Mouse (Mus musculus): ENCODE measurements around the gene Abcg1.

DNA sequence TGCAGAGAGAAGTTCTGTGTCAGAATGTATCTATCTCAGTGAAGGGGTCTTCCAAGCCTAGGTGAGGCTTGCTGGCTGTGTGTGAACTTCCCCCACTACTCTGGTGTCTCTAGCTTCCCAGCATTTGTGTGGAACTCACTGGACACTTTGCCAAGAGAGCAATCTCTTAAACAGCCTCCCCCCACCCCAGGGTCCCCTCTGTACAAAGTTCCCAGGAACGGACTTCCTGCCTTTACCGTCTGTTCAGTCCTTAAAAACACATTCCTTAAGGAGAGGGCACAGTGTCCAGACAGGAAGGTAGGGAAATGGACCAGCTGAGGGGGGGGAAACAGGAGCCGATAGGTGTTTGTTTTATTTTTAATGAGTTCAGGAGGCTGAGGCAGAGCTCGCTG is 2.7 kb downstream of the Abcg1 start:
- TF ChIP-seq CTCF (IDR thresholded peaks at IDR 0.05; ENCODE audit: borderline replicate concordance, insufficient read depth, low read length) (no peak), POLR2A (IDR thresholded peaks at IDR 0.05; ENCODE audit: low read depth, low read length) (no peak)
